Mouse (Mus musculus) c-Kit-negative CD71-positive TER-119-positive erythroid progenitor cells, embryonic 14.5 days (primary cell): ENCODE measurements around the gene Ddi2.
"Not testable (repeated sequence)": the region's sequence is repeated elsewhere in the genome, so short reads cannot be mapped to it uniquely, and the experiment has no call there.

Experiments used
- DNase-seq: peaks from one replicate; pipeline ENCODE4 v3.0.0-alpha.2; 2013; ENCODE audit warnings: low read depth, low spot score

The Ddi2 gene

GRCm38 (mm10) chr4:141722731-141723672, at the start of gene Ddi2:
Gene Ddi2 (minus strand): TSS chr4:141723419.
- peak; percentile 86 for DNase-seq

GRCm38 (mm10) chr4:141773019-141773418, 49.8 kb upstream of the Ddi2 start:
- DNase-seq, result not testable (repeated sequence)

- DNase-seq, result no peak
These were observed 48.6 kb upstream of the Ddi2 start for GRCm38 (mm10) chr4:141771823-141772222.

- DNase-seq, result no peak
These were observed 46.4 kb upstream of the Ddi2 start for GRCm38 (mm10) chr4:141769501-141770160.

GRCm38 (mm10) chr4:141767353-141768036, 44.3 kb upstream of the Ddi2 start:
- peak; percentile 62 for DNase-seq

- no peak for DNase-seq
These were observed 43.6 kb upstream of the Ddi2 start for GRCm38 (mm10) chr4:141766668-141767352.

GRCm38 (mm10) chr4:141766316-141766667, 43.1 kb upstream of the Ddi2 start:
- DNase-seq, result no peak

- no peak for DNase-seq
These were observed 41.8 kb upstream of the Ddi2 start for GRCm38 (mm10) chr4:141765008-141765407.

- no peak for DNase-seq
These were observed 40.3 kb upstream of the Ddi2 start for GRCm38 (mm10) chr4:141763476-141763875.

- DNase-seq, result no peak
These were observed 38.9 kb upstream of the Ddi2 start for GRCm38 (mm10) chr4:141762102-141762598.

GRCm38 (mm10) chr4:141760942-141761341, 37.7 kb upstream of the Ddi2 start:
- DNase-seq, result no peak

GRCm38 (mm10) chr4:141758874-141759542, 35.8 kb upstream of the Ddi2 start:
- peak; percentile 43 for DNase-seq

GRCm38 (mm10) chr4:141757124-141757523, 33.9 kb upstream of the Ddi2 start:
- DNase-seq, result no peak

- no peak for DNase-seq
These were observed 32.2 kb upstream of the Ddi2 start for GRCm38 (mm10) chr4:141755375-141755930.

GRCm38 (mm10) chr4:141752076-141752421, 28.8 kb upstream of the Ddi2 start:
- peak; percentile 78 for DNase-seq

GRCm38 (mm10) chr4:141751419-141752075, 28.3 kb upstream of the Ddi2 start:
- DNase-seq, result peak; percentile 73

GRCm38 (mm10) chr4:141750826-141751225, 27.6 kb upstream of the Ddi2 start:
- DNase-seq, result no peak

GRCm38 (mm10) chr4:141749557-141749956, 26.3 kb upstream of the Ddi2 start:
- DNase-seq, result no peak

- no peak for DNase-seq
These were observed 23.5 kb upstream of the Ddi2 start, which contains the start of gene Agmat for GRCm38 (mm10) chr4:141746578-141747346. Gene Agmat (plus strand): TSS chr4:141746672.
